Mouse (Mus musculus): Measurements from ENCODE around the gene Acta2.

DNA sequence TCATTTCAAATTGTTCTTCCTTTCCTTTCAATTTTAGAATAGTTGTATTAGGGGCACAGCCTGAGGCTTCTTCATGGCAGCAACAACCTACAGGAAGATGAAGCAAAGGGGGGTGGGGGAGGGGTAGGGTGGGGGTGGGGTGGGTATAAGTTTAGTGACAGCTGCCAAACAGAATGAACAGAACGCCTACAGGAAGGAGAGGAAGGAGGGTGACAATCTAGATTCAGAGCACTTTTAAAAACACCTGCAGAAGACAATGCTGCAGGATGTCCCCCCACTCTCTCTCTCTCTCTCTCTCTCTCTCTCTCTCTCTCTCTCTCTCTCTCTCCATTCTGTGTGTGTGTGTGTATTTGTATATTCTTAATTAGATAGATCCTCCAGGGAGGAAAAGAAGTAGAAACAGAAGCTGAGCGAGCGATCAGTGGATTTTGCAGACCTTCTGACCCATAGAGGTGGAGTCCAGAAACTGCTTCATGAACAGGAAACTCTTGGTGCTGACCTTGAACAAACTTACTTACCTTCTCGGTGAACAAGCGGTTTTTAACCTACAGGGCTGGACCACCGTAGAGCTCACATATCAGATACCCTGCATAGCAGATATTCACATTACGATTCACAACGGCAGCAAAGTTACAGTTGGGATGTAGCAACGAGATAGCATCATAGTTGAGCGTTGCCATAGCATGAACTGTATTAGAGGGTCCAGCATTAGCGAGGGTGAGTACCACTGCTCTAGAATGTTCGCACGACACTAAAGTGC is 32.4 kb upstream of the Acta2 start:
- TF ChIP-seq CTCF (IDR thresholded peaks at IDR 0.05; ENCODE audit: low read depth, low read length) (no peak), POLR2A (IDR thresholded peaks at IDR 0.05; ENCODE audit: borderline replicate concordance, low read depth, low read length) (no peak)

All from bone marrow macrophage, adult 2 months (primary cell).